Mouse (Mus musculus) stomach, embryonic 16.5 days (tissue): ENCODE data around the gene Rab42. TPM values are rescaled to one million over a fixed set of nuclear protein-coding genes. Genes with fewer than 3 reads are reported as not detected.

ENCODE experiments used
- ATAC-seq: fragments of 200-750 bp; cut with Nextera tagmentation; 2 replicates; pipeline ENCODE4 v1.8.0; 2017; ENCODE audit warnings: moderate number of reproducible peaks, moderate TSS enrichment; ENCODE audit not compliant: insufficient read depth, low FRiP score
- H3K27ac ChIP-seq: fragments of 300-500 bp; sonication (generic); 2 replicates; pipeline ENCODE4 v1.5.1; 2014; ENCODE audit warnings: low read length
- H3K27me3 ChIP-seq: fragments of 300-500 bp; sonication (generic); 2 replicates; pipeline ENCODE4 v1.6.1; 2014; ENCODE audit warnings: low read length, control low read depth, mixed read lengths; ENCODE audit not compliant: control insufficient read depth, insufficient read depth
- H3K36me3 ChIP-seq: fragments of 300-500 bp; sonication (generic); 2 replicates; pipeline ENCODE4 v1.6.1; 2014; ENCODE audit warnings: low read length; ENCODE audit not compliant: control insufficient read depth, insufficient read depth
- H3K4me1 ChIP-seq: fragments of 300-500 bp; sonication (generic); 2 replicates; pipeline ENCODE4 v1.6.1; 2014; ENCODE audit warnings: low read length, control low read depth, mixed read lengths; ENCODE audit not compliant: control insufficient read depth, insufficient read depth
- H3K4me2 ChIP-seq: fragments of 300-500 bp; sonication (generic); 2 replicates; pipeline ENCODE4 v1.6.1; 2014; ENCODE audit warnings: low read depth, low read length, mixed read lengths
- H3K4me3 ChIP-seq: fragments of 300-500 bp; sonication (generic); replicated peaks from 2 replicates; pipeline ENCODE4 v1.5.1; 2014; ENCODE audit warnings: mild to moderate bottlenecking, low read length
- H3K9ac ChIP-seq: fragments of 300-500 bp; sonication (generic); 2 replicates; pipeline ENCODE4 v1.6.1; 2014; ENCODE audit warnings: low read length
- H3K9me3 ChIP-seq: fragments of 300-500 bp; sonication (generic); replicated peaks from 2 replicates; pipeline ENCODE4 v1.6.1; 2016; ENCODE audit warnings: low read length, control low read depth; ENCODE audit not compliant: control insufficient read depth
- WGBS: fragments of 180-500 bp; shearing (Covaris S2); extraction: QIAGEN DNeasy Blood & Tissue Kit; methylation state at CpG from one replicate; pipeline ENCODE4 v1.1.7; 2014; 5-methylcytosine and 5-hydroxymethylcytosine counted together
- polyA plus RNA-seq: library from polyadenylated mRNA; unstranded; fragments of >200 nt; fragmentation: Nextera tagmentation; extraction: Ambion mirVana; gene quantifications from 2 replicates; pipeline ENCODE4 v1.2.1, GENCODE M21; 2015

The Rab42 gene
- polyA plus RNA-seq, 1 experiment from 2014 or later, result 1.5 TPM

- Histone ChIP-seq H3K4me3 (peak overlapping the region; percentile 36), H3K27ac (peak overlapping the region; percentile 83), H3K4me2 (peak overlapping the region; percentile 55), H3K36me3 (no peaks in the 10 kb centered on the region), H3K4me1 (peaks cover 4% of the 10 kb centered on the region), H3K9ac (peak overlapping the region; percentile 37), H3K27me3 (no peaks in the 10 kb centered on the region), H3K9me3 (no peaks in the 10 kb centered on the region)
- peak; percentile 79 for ATAC-seq
- under 1% methylated on average over 35 of the region's 35 CpGs for WGBS
Measured at GRCm38 (mm10) chr4:132269740-132270560, 33.2 kb downstream of the Rab42 start.

- peaks cover 4% of the 10 kb centered on the region; the same call in 1 of the 2 replicates for H3K4me1 ChIP-seq
- no peak overlapping the region for H3K9ac ChIP-seq
- no peak for ATAC-seq
- no peaks in the 10 kb centered on the region for H3K9me3 ChIP-seq
- WGBS, result 10% methylated on average over 6 of the region's 6 CpGs
- no peaks in the 10 kb centered on the region for H3K36me3 ChIP-seq
- H3K27ac ChIP-seq, result peak overlapping the region; percentile 83
- H3K27me3 ChIP-seq, result no peaks in the 10 kb centered on the region
- no peak overlapping the region for H3K4me3 ChIP-seq
- 0 out of 2 replicates have a peak overlapping the region, but pooled peaks have one; percentile 25 for H3K4me2 ChIP-seq
Measured at GRCm38 (mm10) chr4:132268871-132269739, 34.1 kb downstream of the Rab42 start.

GRCm38 (mm10) chr4:132266835-132267349 is 36.3 kb downstream of the Rab42 start:
- H3K4me1 ChIP-seq, result peaks cover 2% of the 10 kb centered on the region; the same call in 1 of the 2 replicates
- H3K27ac ChIP-seq, result no peak overlapping the region
- H3K27me3 ChIP-seq, result no peaks in the 10 kb centered on the region
- no peaks in the 10 kb centered on the region for H3K36me3 ChIP-seq
- no peaks in the 10 kb centered on the region for H3K9me3 ChIP-seq
- H3K4me3 ChIP-seq, result no peak overlapping the region
- no peak overlapping the region for H3K4me2 ChIP-seq
- WGBS, result 77% methylated on average over 3 of the region's 3 CpGs
- peak overlapping the region; percentile 26; the same call in 1 of the 2 replicates for H3K9ac ChIP-seq
- no peak for ATAC-seq

GRCm38 (mm10) chr4:132263313-132263712 is 39.9 kb downstream of the Rab42 start:
- Histone ChIP-seq H3K4me2 (no peak overlapping the region), H3K27me3 (no peaks in the 10 kb centered on the region), H3K9ac (no peak overlapping the region), H3K9me3 (no peaks in the 10 kb centered on the region), H3K4me1 (peaks cover 16% of the 10 kb centered on the region), H3K36me3 (no peaks in the 10 kb centered on the region), H3K27ac (no peak overlapping the region), H3K4me3 (no peak overlapping the region)
- ATAC-seq, result no peak
- 89% methylated on average over 7 of the region's 7 CpGs for WGBS

GRCm38 (mm10) chr4:132262358-132262616 is 40.9 kb downstream of the Rab42 start:
- H3K9me3 ChIP-seq, result no peaks in the 10 kb centered on the region
- peak overlapping the region; percentile 59 for H3K4me2 ChIP-seq
- WGBS, result 72% methylated on average over 5 of the region's 5 CpGs
- H3K27ac ChIP-seq, result no peak overlapping the region
- H3K27me3 ChIP-seq, result no peaks in the 10 kb centered on the region
- H3K36me3 ChIP-seq, result no peaks in the 10 kb centered on the region
- H3K4me3 ChIP-seq, result peak overlapping the region; percentile 85; the same call in 1 of the 2 replicates
- H3K4me1 ChIP-seq, result peaks cover 16% of the 10 kb centered on the region
- no peak overlapping the region for H3K9ac ChIP-seq
- no peak for ATAC-seq

GRCm38 (mm10) chr4:132261514-132262357 is 41.4 kb downstream of the Rab42 start, which contains the start of gene Gmeb1:
Gmeb1 (minus strand) TSS chr4:132261602.
- H3K27ac ChIP-seq, result peak within 1 kb of the TSS; percentile 97
- peak within 1 kb of the TSS; percentile 85 for H3K4me3 ChIP-seq
- H3K27me3 ChIP-seq, result no peaks in the 10 kb centered on the region
- H3K9me3 ChIP-seq, result no peaks in the 10 kb centered on the region
- 10% methylated on average over 46 of the region's 49 CpGs for WGBS
- peak; percentile 88 for ATAC-seq
- H3K4me1 ChIP-seq, result peaks cover 16% of the 10 kb centered on the region
- no peaks in the 10 kb centered on the region for H3K36me3 ChIP-seq
- H3K4me2 ChIP-seq, result peak within 1 kb of the TSS; percentile 88
- H3K9ac ChIP-seq, result peak within 1 kb of the TSS; percentile 99

GRCm38 (mm10) chr4:132260404-132261379 is 42.5 kb downstream of the Rab42 start:
- peak overlapping the region; percentile 99 for H3K9ac ChIP-seq
- H3K27ac ChIP-seq, result peak overlapping the region; percentile 97
- 2% methylated on average over 31 of the region's 64 CpGs for WGBS
- peak; percentile 88 for ATAC-seq
- H3K36me3 ChIP-seq, result no peaks in the 10 kb centered on the region
- H3K9me3 ChIP-seq, result no peaks in the 10 kb centered on the region
- peak overlapping the region; percentile 85 for H3K4me3 ChIP-seq
- peaks cover 16% of the 10 kb centered on the region for H3K4me1 ChIP-seq
- peak overlapping the region; percentile 88 for H3K4me2 ChIP-seq
- no peaks in the 10 kb centered on the region for H3K27me3 ChIP-seq
